Mouse (Mus musculus) kidney, adult 18-20 months (tissue): ENCODE measurements around the gene Nutm1.
"Not testable (repeated sequence)": the region's sequence is repeated elsewhere in the genome, so short reads cannot be mapped to it uniquely, and the experiment has no call there.

Source experiments
- DNase-seq: peaks from one replicate; pipeline ENCODE4 v3.0.0; 2021

Gene Nutm1

DNA sequence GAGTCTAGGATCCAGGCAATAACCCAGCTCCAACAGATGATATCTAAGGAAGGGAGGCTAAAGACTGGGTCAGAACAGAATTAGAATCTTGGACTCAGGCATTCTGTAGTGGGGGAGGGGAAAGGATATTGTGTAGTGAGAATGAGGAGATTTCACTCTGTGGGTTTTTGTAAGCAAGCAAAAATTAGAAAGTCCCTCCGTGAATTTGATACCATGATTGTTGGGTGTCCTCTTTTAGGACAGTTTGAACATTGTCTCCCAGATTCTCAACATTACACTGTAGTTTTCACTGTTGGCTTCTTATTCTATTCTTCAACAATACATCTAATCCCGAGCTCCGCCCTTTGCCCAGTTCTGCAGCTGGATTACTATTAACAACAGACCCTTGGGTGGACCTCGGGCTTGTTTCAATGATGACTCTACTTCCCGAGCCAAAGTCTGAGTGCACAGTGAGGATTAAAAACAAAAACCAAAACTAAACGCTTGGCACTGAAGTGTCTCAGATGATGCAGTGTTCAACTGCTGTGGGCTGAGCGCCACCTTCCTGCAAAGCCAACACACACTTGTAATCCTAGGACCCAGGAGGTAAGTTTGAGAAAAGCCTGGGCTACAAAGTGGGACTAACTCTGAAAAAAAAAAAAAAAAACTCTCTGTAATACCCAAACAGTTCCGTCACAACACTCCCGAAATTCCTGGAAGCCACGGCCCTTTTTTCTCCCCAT, at the start of gene Nutm1:
Gene Nutm1, minus strand, starts transcription at position 51 of the 722 bp plus-strand sequence.
- no peak for DNase-seq

DNA sequence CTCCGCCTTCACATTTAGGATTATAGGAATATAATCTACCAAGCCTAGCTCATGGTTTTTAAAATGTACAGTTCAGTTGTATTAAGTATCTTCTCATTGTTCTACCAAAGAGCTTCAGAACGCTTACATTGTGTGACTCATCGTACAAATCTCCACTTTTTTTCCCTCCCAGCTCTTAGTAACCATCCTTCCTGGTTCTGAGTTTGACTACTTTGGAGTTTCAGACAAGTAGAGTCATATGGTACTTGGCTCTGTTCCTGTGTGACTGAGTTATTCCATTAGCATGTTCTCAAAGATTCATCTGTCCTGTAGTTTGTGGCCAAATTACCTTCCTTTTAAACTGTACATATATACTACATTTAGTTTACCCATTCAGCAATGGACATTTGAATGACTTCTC, 49.6 kb upstream of the Nutm1 start:
- no peak for DNase-seq

DNA sequence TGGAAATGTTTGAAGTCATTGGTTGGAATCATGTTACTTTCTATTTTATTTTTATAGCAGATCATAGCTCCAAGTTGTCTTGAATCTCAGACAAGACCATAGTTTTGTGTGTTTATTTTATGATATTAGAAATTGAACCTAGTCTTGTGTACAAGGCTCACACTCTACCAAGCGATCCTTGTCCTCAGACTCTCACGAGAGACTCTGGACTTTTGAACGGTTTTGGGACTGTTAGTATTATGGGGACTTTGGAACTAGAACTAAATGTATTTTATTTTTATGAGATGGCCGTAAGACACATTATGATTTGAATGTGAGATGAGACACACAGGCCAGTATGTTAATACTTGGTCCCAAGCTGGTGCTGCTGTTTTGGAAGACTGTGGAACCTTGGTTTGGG, 39.1 kb upstream of the Nutm1 start:
- no peak for DNase-seq

DNA sequence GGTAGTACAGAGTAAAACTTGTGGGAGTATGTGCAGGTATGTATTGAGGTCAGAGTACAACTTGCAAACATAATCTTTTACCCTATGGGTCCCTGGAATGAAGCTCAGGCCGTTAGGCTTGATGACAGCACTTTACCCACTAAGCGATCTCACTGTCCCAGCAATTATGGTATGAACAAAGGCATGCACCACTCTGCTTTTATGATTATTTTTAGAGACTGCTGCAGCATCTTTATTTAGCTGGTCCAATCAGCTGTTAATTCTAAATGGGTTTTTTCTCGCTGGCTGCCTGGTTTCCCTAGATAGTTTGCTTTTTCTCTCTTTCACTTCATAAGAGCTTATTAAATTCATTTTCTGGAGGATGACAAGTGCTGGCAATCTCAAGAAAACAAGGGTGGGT, 37.1 kb upstream of the Nutm1 start:
- no peak for DNase-seq

DNA sequence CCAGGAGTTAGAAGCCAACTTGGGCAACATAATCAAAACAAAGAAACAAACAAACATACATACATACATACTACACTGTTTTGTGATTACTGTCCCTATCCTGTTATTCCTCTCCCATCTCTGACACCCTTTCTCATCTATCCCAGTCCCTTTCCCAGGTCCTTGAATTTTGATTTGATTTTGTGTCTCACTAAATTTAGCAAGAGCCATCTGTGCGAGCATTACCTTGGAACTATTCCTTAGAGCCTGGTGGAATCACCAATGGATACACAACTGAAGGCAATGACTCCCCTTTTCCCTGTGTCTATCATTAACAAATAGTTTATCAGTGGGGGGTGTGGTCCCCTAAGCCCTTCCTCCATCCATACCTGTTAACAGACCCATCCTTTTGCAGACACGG, 33.7 kb upstream of the Nutm1 start:
- DNase-seq, result no peak

DNA sequence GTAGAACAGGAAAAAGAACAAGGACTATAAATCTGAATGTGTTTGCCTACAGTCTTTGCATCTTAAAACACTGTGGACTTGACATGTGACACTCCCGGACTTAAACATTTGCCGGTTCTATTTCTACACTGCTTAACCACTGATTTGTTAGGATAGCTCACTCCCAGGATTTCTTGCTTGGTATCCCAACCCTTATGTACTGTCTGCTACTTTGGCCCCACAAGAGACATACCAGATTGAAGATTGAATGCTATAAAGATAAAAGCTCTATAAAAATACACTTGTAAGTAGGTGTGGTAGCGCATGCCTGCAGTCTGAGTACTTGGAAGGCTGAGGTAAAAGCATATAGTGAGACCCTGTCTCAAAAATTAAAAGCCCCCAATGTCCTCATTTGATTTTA, 30.4 kb upstream of the Nutm1 start:
- DNase-seq, result no peak

DNA sequence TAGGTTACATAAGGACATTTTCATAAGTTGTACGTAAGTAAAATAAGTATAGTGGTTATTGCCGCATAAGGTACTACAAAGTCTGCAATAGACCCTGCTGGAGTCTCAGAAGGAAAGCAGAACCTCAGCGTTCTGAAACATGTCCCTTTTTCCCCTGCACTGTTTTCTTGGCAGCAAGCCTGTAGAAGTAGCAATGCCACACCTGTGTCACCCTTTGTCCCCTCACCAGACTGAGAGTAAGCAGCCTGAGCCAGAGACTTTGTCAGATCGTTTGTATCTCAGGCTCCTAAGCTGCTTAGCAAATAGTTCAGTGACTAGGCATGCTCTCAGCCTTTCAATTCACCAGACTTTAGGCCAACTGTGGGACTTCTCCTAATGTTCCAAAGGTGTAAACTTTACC, 28.0 kb upstream of the Nutm1 start:
- peak; percentile 18 for DNase-seq

DNA sequence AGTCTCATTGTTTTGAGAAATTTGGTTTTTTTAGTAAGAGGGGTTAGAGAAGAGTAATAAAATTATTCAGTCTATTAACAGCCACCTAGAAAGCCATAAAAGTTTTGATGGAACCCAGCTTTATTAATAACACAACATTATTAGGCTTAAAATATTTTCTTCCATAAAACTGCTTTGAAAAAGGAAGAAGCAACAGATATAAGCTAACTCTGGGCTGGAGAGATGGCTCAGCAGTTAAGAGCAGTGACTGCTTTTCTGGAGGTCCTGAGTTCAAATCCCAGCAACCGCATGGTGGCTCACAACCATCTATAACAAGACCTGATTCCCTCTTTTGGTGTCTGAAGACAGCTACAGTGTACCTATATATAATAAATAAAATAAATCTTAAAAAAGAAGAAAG, 27.0 kb upstream of the Nutm1 start:
- DNase-seq, result not testable (repeated sequence)

DNA sequence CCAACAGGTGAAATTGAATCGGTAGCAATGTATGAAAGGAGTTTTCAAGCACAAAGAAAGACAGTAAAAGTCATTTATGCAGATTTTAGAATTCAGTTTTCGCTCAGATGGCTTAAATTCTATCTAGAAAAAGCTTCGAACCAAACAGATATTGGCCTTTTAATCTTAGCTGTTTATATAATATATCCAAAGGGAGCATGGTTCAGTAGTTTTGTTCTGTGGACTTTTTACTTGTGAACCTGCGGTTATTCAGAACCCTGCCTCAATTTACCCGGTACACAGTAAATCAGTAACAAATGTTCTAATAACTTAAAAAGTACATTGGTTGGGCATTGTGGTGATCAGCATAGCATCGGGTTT, 25.9 kb upstream of the Nutm1 start:
- DNase-seq, result no peak

DNA sequence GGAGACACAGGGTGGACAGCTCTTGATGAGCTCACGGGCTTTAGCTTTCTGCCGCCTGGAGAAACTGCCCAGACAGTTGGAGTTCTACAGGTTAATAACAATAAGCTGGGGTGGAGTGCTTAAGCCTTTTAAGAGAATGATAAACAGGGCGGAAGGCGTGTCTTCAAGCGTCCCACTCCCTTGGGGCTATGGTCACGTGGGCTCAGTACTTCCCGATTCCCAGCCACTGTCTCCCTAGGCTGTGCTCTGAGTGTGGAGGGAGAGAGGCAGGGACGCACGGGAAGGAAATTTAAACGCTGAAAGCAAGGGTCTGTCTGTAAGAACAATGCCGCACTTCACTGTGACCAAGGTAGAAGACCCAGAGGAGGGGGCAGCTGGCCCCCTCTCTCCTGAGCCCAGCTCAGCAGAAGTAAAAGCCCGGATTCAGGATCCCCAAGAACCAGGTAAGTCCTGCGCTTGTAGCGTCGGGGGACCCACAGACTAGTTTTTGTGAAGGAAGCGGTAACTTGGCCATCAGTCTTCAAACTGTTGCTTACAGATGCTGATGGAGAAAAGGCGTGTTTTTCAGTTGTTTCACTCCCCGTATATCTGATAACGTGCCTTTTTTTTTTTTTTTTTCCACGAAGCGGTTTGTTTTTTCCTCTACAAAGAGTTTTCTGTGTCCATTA, 25.4 kb upstream of the Nutm1 start:
- DNase-seq, result peak; percentile 79

DNA sequence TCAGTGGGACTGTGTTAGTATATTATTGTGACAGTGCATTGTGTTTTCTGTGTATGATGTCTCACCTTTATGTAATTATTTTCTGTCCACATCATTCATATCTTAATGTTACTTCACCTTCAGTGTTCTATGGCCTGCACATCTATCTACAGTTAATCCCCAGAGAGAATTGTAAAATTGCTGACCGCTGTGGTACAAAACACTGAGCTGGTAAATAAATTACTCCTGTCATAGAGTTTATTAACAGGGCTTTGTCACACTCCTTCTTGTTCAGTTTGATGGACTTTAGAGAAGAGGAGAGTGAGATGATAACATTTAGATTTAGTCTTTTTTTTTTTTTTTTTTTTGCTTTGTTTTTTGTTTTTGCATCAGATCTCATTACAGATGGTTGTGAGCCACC, 23.8 kb upstream of the Nutm1 start:
- no peak for DNase-seq

DNA sequence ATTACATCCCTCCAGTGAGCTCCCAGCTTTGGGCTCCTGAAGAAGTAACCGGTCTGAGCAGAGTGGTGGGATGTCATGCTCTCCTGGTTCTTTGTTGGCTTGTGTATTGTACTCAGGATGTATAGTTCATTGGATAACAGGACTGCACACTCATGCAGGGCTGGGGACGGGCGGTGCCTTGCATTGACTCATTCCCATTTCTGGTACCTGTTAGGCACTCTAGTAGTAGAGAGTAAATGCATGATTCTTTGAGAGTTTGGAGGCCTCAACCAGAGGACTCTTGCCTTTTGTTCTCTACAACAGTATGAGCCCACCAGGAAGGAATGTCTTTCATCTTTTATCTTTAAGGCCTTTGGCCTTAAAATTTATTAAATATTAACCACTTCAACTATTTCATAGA, 17.8 kb upstream of the Nutm1 start:
- no peak for DNase-seq

DNA sequence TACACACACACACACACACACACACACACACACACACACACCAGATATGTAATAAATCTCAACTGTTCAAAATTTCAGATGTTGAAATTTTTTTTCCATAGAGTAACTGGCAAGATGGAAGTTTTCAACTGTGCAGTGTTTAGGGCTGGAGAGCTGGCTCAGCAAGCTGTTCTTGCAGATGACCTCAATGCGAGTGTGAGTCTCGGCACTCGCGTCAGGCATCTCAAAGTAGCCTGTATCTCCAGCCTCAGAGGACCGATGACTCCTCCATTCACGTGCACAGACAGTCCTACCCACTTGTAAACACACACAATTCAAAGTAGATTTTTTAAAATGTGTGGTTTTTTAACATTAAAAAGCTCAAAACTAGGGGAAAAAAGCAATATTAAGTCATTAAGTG, 14.4 kb upstream of the Nutm1 start:
- DNase-seq, result no peak

DNA sequence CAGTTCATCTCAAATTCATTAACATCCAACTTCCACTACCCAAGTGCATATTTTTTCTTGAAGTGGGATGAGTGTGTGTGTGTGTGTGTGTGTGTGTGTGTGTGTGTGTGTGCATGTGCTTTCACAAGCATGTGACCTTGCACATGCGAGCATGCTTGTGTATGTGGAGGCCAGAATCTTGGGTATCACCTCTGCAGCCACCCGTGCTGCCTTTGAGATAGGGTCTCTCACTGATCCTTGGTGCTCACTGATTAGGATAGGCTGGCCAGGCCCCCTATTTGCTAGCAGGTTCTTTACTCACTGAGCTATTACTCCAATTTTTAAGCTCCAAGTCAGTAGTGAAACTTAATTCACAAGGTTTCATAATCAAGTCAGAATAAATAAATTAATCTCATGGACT, 13.8 kb upstream of the Nutm1 start:
- DNase-seq, result no peak

DNA sequence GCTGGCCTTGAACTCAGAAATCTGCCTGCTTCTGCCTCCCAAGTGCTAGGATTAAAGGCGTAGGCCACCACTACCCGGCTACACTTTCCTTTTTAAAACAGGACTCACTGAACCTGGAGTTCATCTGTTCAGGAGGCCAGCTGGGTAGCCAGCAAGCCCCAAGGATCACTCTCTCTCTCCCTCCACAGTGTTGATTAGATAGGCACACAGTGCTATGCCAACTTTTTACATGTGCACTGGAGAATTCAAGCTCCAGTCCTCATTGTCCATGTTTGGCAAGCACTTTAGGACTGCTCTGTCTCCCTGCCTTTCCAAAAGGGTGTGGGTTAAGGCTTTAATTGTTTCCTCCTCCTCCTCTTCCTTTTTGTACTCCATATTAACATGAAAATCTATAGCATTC, 10.9 kb upstream of the Nutm1 start:
- DNase-seq, result no peak

DNA sequence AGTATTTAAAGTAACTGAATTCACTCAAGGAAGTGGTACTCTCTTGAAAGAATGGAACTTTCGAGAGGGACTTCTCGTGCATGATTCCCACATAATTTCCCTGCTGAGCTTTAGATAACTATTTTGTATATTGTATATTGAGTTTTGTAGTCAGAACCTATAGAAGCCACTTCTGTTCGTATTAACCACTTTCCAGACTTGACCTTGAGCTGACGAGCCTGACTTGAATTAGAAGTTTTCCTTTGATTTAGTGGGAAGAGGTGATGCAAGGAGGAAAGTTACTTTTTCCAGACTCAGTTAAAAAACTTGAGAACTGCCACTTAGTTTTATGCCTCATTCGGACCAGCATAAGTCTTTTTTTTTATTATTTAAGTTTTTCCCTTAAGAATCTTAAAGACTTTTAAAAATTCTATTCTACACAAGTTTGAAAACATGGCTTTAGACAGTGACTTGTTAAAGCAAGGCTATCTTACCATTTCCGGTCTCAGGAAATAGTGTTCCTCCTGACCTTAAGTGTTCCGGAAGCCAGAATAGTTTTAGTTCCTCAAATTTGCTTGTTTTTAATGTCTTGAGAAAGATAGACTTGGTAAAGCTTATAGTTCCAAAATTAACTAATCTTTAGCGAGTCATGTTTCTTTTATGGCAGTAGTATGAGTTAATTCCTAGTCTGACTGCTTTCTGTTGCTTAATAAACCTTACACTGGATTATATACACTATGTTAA, 8.6 kb upstream of the Nutm1 start:
- DNase-seq, result no peak

DNA sequence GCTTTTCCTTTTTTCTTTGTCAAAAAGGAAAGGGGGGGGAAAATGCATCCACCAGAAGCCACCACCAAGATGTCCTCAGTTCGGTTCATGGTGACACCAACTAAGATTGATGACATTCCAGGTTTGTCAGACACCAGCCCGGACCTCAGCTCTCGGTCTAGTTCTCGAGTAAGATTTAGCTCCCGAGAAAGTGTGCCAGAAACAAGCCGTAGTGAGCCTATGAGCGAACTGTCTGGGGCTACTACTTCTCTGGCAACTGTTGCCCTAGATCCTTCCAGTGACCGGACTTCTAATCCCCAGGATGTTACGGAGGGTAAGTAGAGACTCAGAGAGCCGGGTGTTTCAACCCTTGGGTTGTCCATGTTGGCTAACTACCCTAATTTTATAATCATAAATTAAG, 7.7 kb upstream of the Nutm1 start:
- DNase-seq, result peak; percentile 20

DNA sequence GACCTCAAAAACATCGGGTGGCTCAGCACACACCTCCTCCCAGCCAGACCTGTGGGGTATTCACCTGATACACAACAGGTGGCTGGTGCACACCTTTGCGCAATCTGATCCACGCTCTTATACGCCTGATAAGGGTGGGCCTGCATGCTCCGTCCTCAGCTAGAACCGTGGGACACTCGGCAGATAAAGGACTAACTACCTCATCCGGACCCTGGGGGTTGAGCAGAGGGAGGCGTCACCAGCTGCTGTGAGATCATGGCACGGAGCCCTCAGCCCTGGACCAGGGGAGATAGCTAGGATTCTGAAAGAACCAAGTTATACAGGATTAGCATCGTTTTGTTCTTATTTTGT, 7.1 kb upstream of the Nutm1 start, which contains the start of gene Gm21985:
Gene Gm21985, plus strand, starts transcription at position 73 of the 351 bp plus-strand sequence.
- DNase-seq, result peak; percentile 57

DNA sequence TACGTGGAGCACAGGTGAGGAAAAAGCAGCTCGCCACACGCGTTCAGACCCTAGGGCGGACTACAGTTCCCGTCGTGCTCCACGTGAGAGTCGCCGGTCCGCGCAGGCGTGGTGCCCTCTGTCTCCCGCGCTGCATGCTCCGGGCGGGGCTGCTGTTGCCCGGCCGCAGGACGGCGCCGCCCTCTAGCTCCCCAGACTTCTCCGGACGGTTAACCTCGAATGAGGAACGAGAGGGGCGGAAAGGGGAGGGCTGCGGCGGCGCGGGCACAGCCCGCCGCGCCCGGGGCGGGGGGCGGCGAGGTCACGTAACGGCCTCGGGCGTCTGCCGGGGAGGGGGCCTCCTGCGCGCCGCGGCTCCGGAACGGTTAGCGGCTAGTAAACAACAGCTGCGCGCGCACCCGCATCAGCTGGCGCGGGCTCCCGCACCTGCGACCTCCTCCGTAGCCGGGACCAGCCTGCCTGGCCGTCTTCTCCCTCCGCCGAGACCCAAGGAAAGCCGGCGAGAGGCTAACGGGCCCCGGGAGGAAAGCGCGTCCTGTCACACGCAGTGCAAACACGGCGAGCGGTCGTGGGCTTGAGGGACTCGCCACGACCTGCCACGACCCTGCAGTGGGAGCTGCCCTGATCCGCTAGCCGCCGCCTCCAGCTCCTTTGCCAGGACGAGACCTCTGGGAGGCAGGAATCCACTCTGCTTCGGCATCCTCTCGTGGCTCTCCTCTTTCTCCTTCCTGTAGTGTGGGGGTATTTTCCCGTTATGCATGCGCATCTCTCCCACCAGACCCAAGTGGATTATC, 6.6 kb upstream of the Nutm1 start, which contains the start of gene Slc12a6:
Gene Slc12a6, plus strand, starts transcription at position 378 of the 794 bp plus-strand sequence.
- peak; percentile 92 for DNase-seq

DNA sequence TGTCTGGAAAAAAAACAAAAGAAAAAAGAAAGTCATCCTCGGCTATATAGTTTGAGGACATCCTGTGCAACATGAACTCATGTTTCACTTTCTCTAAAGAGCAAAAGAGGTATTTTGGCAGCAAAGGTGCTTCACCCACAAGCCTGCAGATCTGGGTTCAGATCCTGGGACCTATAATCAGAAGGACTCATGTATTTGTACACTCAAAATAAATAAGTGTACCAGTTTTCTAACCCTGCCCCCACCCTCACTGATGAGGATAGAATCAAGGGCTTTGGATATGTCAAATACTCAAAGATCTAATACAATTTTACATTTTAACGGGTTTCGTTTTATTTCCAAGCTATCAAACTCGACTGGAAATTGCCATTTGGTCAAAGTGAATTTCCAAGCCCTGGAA, 5.3 kb upstream of the Nutm1 start:
- DNase-seq, result no peak

DNA sequence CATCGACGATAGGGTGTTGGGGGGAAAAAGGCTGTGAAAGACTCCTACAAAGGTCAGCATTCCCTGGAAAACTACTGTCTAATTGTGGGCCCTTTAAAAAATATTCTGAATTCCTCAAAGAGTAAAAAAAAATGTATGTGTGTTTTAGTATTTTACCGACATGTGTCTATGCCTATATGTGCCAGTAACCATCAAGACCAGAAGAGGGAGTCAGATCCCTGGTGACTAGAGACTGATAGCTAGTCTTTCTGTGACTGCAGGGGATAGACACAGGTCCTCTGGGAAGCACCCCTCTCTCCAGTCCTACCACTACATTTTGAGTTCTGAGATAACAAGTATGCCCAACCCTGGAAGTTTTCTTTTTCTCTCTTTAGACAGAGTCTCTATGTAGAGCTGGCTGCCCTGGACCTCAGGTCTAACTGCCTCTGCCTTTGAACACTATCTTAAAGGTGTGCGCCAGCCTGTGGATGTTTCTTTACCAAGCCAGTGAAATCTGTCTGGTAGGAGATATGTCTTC, 3.7 kb upstream of the Nutm1 start:
- DNase-seq, result no peak

DNA sequence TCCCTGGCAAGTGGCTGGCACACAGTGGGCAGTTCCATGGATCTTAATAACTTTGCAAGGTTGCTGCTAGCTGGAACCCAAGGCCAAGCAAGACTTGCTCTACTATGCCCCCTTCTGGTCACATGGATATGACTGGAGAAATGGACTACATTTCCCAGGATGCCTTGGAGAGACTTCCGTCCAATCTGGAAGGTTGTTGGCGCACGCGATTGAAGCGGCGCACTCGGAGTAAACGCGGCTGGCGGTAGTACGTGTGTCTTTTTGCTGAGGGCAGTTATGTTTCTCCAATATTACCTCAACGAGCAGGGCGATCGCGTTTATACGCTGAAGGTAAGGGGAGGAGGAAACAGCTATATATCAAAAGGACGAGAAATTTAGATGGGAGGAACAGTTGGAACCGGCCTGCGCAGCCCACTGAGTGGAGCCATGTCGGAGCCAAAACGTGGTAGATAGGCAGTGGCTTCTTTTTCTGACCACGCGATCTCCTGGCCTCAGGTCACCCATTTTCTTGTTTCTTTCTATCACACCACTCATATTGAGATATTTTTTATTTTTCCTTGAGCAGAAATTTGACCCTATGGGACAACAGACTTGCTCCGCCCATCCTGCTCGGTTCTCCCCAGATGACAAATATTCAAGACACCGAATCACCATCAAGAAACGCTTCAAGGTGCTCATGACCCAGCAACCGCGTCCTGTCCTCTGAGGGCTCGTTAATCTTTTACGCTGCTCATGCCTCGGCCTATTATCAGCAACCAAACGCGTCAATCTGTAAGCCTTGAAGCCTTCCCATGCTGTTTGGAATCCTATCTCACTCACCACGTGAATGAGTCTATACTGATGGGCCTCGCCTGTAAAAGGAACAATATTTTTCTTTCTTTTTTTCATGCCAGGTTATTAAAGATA, 2.9 kb upstream of the Nutm1 start, which contains the start of gene Nop10:
Gene Nop10, plus strand, starts transcription at position 179 of the 906 bp plus-strand sequence.
- peak; percentile 85 for DNase-seq
